Mouse (Mus musculus) lung, postnatal 0 days (tissue): Measurements from ENCODE around the gene Myl12a. TPM values are rescaled to one million over a fixed set of nuclear protein-coding genes. Genes with fewer than 3 reads are reported as not detected.
"Not testable (repeated sequence)": the region's sequence is repeated elsewhere in the genome, so short reads cannot be mapped to it uniquely, and the experiment has no call there.

Source experiments
- ATAC-seq: fragments of 200-750 bp; cut with Nextera tagmentation; 2 replicates; pipeline ENCODE4 v1.8.0; 2017; ENCODE audit warnings: moderate library complexity
- DNase-seq: peaks from one replicate; pipeline ENCODE4 v3.0.0-alpha.2; 2016; ENCODE audit warnings: low spot score
- H3K27ac ChIP-seq: fragments of 300-500 bp; sonication (generic); 2 replicates; pipeline ENCODE4 v1.5.1; 2014; ENCODE audit warnings: antibody characterized with exemption, mild to moderate bottlenecking, low read length, mixed read lengths
- H3K27me3 ChIP-seq: fragments of 300-500 bp; sonication (generic); replicated peaks from 2 replicates; pipeline ENCODE4 v1.6.1; 2014; ENCODE audit warnings: low read length, mixed read lengths; ENCODE audit not compliant: insufficient read depth
- H3K36me3 ChIP-seq: fragments of 300-500 bp; sonication (generic); 2 replicates; pipeline ENCODE4 v1.6.1; 2014; ENCODE audit warnings: low read length, mixed read lengths; ENCODE audit not compliant: insufficient read depth
- H3K4me1 ChIP-seq: fragments of 300-500 bp; sonication (generic); 2 replicates; pipeline ENCODE4 v1.6.1; 2014; ENCODE audit warnings: antibody characterized with exemption, low read depth, low read length, mixed read lengths; ENCODE audit not compliant: insufficient read depth
- H3K4me2 ChIP-seq: fragments of 300-500 bp; sonication (generic); replicated peaks from 2 replicates; pipeline ENCODE4 v1.6.1; 2014; ENCODE audit warnings: low read depth, mild to moderate bottlenecking, low read length, moderate library complexity, mixed read lengths
- H3K4me3 ChIP-seq: fragments of 300-500 bp; sonication (generic); 2 replicates; pipeline ENCODE4 v1.5.1; 2014; ENCODE audit warnings: low read depth, low read length
- H3K9ac ChIP-seq: fragments of 300-500 bp; sonication (generic); replicated peaks from 2 replicates; pipeline ENCODE4 v1.6.1; 2014; ENCODE audit warnings: low read depth, mild to moderate bottlenecking
- H3K9me3 ChIP-seq: fragments of 300-500 bp; sonication (generic); 2 replicates; pipeline ENCODE4 v1.6.1; 2016; ENCODE audit warnings: low read length, mixed read lengths
- CTCF ChIP-seq: IDR thresholded peaks from 2 replicates; pipeline ENCODE4 v1.5.1; 2016; ENCODE audit warnings: antibody characterized with exemption, mild to moderate bottlenecking
- EP300 ChIP-seq: IDR thresholded peaks from 2 replicates; pipeline ENCODE4 v1.6.1; 2016; ENCODE audit warnings: antibody characterized with exemption, mild to moderate bottlenecking, control low read depth
- WGBS: fragments of 180-500 bp; shearing (Covaris S2); extraction: QIAGEN DNeasy Blood & Tissue Kit; methylation state at CpG from one replicate; pipeline ENCODE4 v1.1.7; 2014; 5-methylcytosine and 5-hydroxymethylcytosine counted together
- polyA plus RNA-seq: library from polyadenylated mRNA; unstranded; fragments of >200 nt; fragmentation: Nextera tagmentation; extraction: Ambion mirVana; gene quantifications from 2 replicates; pipeline ENCODE4 v1.2.1, GENCODE M21; 2015

Gene Myl12a
- polyA plus RNA-seq, 1 experiment from 2014 or later: 1,283 TPM

- TF ChIP-seq CTCF: no peak
- no peak for TF ChIP-seq EP300
- H3K4me2 ChIP-seq: no peak overlapping the region
- no peak overlapping the region for H3K4me3 ChIP-seq
- no peak overlapping the region for H3K27ac ChIP-seq
- ATAC-seq (no peak), DNase-seq (no peak)
- no peaks in the 10 kb centered on the region for H3K4me1 ChIP-seq
- H3K36me3 ChIP-seq: 0 out of 2 replicates have a peak, but pooled peaks cover 15% of the 10 kb centered on the region
- H3K9ac ChIP-seq: no peak overlapping the region
- no peaks in the 10 kb centered on the region for H3K9me3 ChIP-seq
- H3K27me3 ChIP-seq: no peaks in the 10 kb centered on the region
- WGBS: 60% methylated on average over 11 of the region's 11 CpGs
Measured at GRCm38 (mm10) chr17:70971206-70971605, 31.5 kb downstream of the Myl12a start.

DNA sequence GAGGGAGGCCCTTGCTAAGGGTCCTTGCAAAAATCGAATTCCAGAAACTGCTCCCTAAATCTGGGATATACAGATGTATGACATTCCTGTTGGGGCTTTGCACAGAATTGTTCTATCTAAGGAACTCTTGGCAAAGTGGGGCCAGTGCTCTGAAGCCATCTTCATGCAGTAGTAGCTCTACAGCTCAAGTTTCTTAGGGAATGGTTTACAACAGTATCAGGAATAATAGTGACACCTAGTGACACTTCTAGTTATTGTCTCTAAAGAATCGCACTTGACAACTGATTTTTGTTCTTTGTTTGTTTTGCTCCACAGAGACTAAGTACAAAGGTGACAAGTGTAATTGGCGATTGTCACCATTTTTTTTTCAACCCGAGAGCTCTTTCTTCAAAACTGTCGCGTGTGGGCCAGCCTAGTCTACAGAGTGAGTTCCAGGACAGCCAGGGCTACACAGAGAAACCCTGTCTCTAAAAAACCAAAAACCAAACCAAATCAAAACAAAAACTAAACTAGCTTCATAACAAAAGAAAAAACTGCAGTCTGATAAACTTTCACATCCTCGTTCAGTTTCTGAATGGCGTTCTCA is 34.0 kb downstream of the Myl12a start:
- DNase-seq: peak; percentile 93
- H3K36me3 ChIP-seq: 0 out of 2 replicates have a peak, but pooled peaks cover 6% of the 10 kb centered on the region
- no peak overlapping the region for H3K9ac ChIP-seq
- no peak overlapping the region for H3K27ac ChIP-seq
- H3K4me1 ChIP-seq: no peaks in the 10 kb centered on the region
- ATAC-seq: peak; percentile 59
- no peak overlapping the region for H3K4me3 ChIP-seq
- H3K9me3 ChIP-seq: no peaks in the 10 kb centered on the region
- H3K27me3 ChIP-seq: no peaks in the 10 kb centered on the region
- TF ChIP-seq EP300: no peak
- peak; percentile 77 for TF ChIP-seq CTCF
- no peak overlapping the region for H3K4me2 ChIP-seq
- 14% methylated on average over 8 of the region's 8 CpGs for WGBS

DNA sequence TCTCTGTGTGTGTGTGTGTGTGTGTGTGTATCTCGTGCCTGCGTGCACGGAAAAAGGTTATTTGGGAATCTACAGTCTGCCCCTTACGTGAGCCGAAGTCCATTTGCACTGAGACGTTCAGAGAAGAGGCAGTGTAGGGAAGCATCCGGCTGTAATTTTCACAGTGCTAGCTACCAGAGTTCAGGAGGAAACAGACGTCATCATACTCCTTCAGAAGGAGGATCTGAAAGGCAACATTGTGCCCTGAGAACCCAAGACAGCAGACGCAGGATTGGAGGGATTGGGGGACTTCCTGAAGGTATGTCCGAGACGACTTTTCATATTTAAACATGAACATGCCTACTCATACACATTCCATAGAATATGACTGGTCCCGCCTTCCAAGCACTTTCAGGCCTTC is 35.0 kb downstream of the Myl12a start:
- no peak for DNase-seq
- 33% methylated on average over 12 of the region's 12 CpGs for WGBS
- no peak overlapping the region for H3K9ac ChIP-seq

GRCm38 (mm10) chr17:70967191-70967590 is 35.5 kb downstream of the Myl12a start:
- WGBS: 38% methylated on average over 9 of the region's 9 CpGs
- DNase-seq (no peak), ATAC-seq (no peak)
- Histone ChIP-seq H3K4me1 (no peaks in the 10 kb centered on the region), H3K4me3 (no peak overlapping the region), H3K36me3 (no peaks in the 10 kb centered on the region), H3K27me3 (no peaks in the 10 kb centered on the region), H3K4me2 (no peak overlapping the region), H3K9ac (no peak overlapping the region), H3K9me3 (no peaks in the 10 kb centered on the region), H3K27ac (no peak overlapping the region)
- TF ChIP-seq EP300 (no peak), CTCF (peak; percentile 18; the same call in 1 of the 2 replicates)

More for the DNA sequence above, 35.0 kb downstream of the Myl12a start:
- Histone ChIP-seq H3K27ac (no peak overlapping the region), H3K4me3 (no peak overlapping the region), H3K27me3 (no peaks in the 10 kb centered on the region), H3K4me2 (no peak overlapping the region), H3K36me3 (no peaks in the 10 kb centered on the region), H3K9me3 (no peaks in the 10 kb centered on the region), H3K4me1 (no peaks in the 10 kb centered on the region)
- TF ChIP-seq CTCF: no peak
- no peak for TF ChIP-seq EP300
- no peak for ATAC-seq

- ATAC-seq (no peak), DNase-seq (no peak)
- Histone ChIP-seq H3K4me3 (no peak overlapping the region), H3K36me3 (no peaks in the 10 kb centered on the region), H3K9me3 (no peaks in the 10 kb centered on the region), H3K27me3 (no peaks in the 10 kb centered on the region), H3K4me2 (no peak overlapping the region), H3K4me1 (no peaks in the 10 kb centered on the region), H3K27ac (no peak overlapping the region), H3K9ac (no peak overlapping the region)
- TF ChIP-seq EP300 (no peak), CTCF (no peak)
- WGBS: 88% methylated on average over 7 of the region's 7 CpGs
Measured at GRCm38 (mm10) chr17:70966126-70966525, 36.6 kb downstream of the Myl12a start.

DNA sequence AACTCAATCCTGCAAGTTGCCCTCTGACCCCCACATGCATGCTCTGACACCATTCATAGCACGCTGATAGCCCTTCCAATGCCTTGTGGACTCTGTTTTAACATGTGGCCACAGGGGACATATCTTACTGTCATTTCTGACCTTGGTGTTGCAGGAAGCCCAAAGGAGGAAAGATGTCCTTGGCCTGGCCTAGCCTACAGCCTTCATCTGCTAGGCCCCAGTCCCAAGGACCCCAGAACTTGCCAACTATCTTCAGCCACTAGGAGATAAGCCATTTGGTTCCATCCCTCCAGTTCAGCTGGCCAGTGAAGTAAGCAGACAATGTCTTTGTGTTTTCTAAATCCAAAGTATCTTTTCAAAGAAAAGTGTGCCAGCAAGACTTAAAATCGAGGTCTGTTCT is 37.4 kb downstream of the Myl12a start:
- Histone ChIP-seq H3K27me3 (no peaks in the 10 kb centered on the region), H3K4me2 (no peak overlapping the region), H3K27ac (no peak overlapping the region), H3K4me3 (no peak overlapping the region), H3K36me3 (no peaks in the 10 kb centered on the region), H3K4me1 (no peaks in the 10 kb centered on the region), H3K9me3 (no peaks in the 10 kb centered on the region), H3K9ac (no peak overlapping the region)
- DNase-seq (no peak), ATAC-seq (no peak)
- no peak for TF ChIP-seq EP300
- TF ChIP-seq CTCF: no peak
- WGBS: 68% methylated on average over 2 of the region's 2 CpGs

DNA sequence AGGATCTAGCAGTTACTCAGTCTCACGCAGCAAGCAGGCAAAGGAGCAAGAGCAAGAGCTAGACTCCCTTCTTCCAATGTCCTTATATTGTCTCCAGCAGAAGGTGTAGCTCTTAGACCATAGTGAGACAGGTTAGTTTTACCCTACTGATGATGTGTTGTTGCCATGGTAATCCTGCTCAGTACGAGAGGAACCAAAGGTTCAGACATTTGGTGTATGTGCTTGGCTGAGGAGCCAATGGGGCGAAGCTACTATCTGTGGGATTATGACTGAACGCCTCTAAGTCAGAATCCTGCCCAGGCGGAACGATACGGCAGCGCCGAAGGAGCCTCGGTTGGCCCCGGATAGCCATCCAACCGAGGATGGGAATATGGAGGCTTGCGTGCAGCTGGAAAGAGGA is 39.1 kb downstream of the Myl12a start:
- not testable (repeated sequence) for H3K4me1 ChIP-seq, H3K9me3 ChIP-seq, H3K9ac ChIP-seq, H3K36me3 ChIP-seq, H3K27ac ChIP-seq, H3K4me2 ChIP-seq, H3K27me3 ChIP-seq, H3K4me3 ChIP-seq
- WGBS: 87% methylated on average over 13 of the region's 13 CpGs
- DNase-seq (peak; percentile 81), ATAC-seq (peak; percentile 100)
